Mouse (Mus musculus): ENCODE data around the gene Mlc1. TPM values are rescaled to one million over a fixed set of nuclear protein-coding genes. Genes with fewer than 3 reads are reported as not detected.

Mlc1 gene
- polyA plus RNA-seq (2012; rRNA removed) = 9.9 and 17.6 TPM in 2 replicates

DNA sequence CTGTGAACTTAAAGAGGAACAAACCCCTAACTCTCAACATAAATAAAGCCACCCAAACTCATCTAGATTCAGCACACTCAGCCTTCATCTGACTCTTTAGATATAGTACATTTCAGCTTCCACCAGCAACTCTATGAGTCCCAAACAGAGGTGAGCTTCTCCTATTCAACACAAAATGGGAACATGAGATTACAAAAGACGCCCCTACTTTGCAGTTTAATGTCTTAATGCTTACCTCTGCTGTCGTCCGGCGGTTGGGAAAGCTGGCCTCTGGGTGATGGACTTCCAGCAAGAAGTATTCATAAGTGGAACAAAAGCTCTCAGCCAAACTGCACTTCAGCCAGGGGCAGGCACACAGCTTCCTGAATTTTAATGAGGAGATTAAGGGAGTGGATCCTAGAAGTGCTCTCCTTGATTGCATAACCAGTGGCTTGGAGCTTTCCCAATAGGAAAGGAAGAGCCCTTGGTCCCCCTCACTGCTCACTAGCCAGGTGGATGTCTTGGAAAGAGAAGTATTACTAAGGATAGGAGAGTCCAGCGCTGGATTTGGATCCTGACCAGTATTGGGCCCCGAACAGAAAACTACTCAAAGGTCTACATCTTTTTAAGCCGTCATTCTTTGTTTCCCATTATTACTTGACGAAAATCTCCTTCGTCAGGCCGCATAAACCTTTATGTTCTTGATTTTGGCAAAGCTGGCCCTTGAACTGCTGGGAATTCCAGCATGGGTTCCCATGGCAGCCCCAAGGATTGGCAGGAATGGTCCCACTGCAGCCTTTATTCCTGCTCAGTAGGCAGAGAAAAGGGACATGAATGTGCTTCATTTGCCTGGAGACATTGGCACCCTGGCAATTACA lies at the start of gene Mlc1:
TSS of gene Mlc1 (minus strand) at position 727 of the 857 bp plus-strand sequence.

DNA sequence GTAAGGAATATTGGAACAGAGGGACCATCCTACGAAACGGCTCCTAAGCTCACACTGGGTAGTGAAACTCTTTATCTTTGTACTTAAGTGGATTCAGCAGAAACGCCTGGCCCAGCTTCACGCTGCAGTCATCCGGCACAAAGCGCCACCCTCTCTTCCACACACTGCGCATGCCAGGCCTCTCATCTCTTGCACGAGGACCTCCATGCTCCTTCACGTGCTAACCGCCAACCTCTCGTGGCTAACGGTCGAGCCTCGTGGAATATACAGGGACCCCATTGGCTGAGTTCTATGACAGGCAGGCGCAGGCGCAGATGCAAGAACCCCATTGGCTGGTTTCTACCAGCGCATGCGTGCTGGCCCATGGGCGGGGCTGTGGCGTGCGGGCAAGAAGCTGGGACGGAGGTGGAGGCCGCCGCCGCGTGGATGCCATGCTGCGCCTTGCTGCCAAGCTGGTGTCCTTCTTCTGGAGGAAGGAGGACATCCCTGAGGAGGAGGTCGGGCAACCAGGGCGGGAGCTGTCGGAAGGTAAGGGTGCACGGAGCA lies 3.8 kb upstream of the Mlc1 start, which contains the start of gene Mov10l1:
TSS of gene Mov10l1 (plus strand) at position 376 of the 546 bp plus-strand sequence.

DNA sequence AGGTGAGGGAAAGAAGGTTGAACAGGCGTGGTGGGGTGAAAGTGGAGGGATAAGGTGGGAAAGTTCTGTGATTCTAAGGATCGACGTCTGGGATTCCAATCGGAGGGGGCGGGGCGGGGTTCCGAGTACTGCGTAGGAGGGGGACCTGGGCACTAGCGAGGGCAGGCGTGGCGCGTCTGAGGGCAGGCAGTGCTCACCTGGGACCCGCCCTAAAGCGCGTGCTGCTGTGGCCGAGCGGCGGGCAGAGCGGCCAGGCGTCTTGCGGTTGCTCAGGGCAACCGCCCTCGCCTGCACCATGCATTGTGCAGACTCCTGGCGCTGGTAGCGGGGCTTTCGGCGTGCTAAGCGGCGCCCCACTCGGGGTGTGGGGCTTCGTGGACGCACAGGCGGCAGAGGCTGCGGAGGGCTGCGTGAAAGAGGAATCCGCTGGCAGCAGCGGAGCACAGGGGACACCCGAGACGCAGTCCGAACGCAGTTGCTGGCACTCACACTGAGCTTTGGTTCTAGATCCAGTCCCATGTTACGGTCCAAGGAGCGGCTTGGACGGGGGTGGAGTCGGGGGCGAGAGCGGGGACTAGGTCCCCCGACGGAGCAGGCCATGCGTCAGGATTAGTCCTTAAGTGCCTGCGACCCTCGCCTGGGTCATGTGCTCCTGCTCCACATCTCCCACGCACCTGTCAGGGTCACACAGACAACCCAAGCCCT lies 24.3 kb downstream of the Mlc1 start, which contains the start of gene Ttll8:
TSS of gene Ttll8 (minus strand) at position 51 of the 705 bp plus-strand sequence.

Other genes starting within 250 kb of the Mlc1 start
- 32.7 and 34.6 TPM in 2 replicates for gene Brd1, start 244.8 kb downstream of the Mlc1 start, polyA plus RNA-seq (2012; rRNA removed)
- gene Zbed4, start 227.3 kb downstream of the Mlc1 start, polyA plus RNA-seq (2012; rRNA removed) = 17.2 and 20.0 TPM in 2 replicates
- gene Alg12, start 159.7 kb downstream of the Mlc1 start, polyA plus RNA-seq (2012; rRNA removed) = 12.4 and 14.8 TPM in 2 replicates
- gene Creld2, start 159.4 kb downstream of the Mlc1 start, polyA plus RNA-seq (2012; rRNA removed) = 51.8 and 62.9 TPM in 2 replicates
- gene Pim3, start 116.8 kb downstream of the Mlc1 start, polyA plus RNA-seq (2012; rRNA removed) = 15.7 and 18.5 TPM in 2 replicates
- gene Ttll8, start 24.6 kb downstream of the Mlc1 start, polyA plus RNA-seq (2012; rRNA removed) = 0.29 and 0.53 TPM in 2 replicates
- not detected in 2 replicates for gene Mov10l1, start 3.9 kb upstream of the Mlc1 start, polyA plus RNA-seq (2012; rRNA removed)
- 12.5 and 14.4 TPM in 2 replicates for gene Panx2, start 80.7 kb upstream of the Mlc1 start, polyA plus RNA-seq (2012; rRNA removed)
- 41.0 and 43.0 TPM in 2 replicates for gene Trabd, start 96.1 kb upstream of the Mlc1 start, polyA plus RNA-seq (2012; rRNA removed)
- 38.6 and 40.2 TPM in 2 replicates for gene Selenoo, start 110.1 kb upstream of the Mlc1 start, polyA plus RNA-seq (2012; rRNA removed)
- gene Tubgcp6, start 144.1 kb upstream of the Mlc1 start, polyA plus RNA-seq (2012; rRNA removed) = 39.6 and 40.3 TPM in 2 replicates
- 43.2 and 45.5 TPM in 2 replicates for gene Hdac10, start 149.7 kb upstream of the Mlc1 start, polyA plus RNA-seq (2012; rRNA removed)
- gene Mapk12, start 161.7 kb upstream of the Mlc1 start, polyA plus RNA-seq (2012; rRNA removed) = 15.5 TPM in 2 replicates
- gene Mapk11, start 170.6 kb upstream of the Mlc1 start, polyA plus RNA-seq (2012; rRNA removed) = 63.8 and 66.3 TPM in 2 replicates
- gene Plxnb2, start 201.8 kb upstream of the Mlc1 start, polyA plus RNA-seq (2012; rRNA removed) = 177 and 193 TPM in 2 replicates
- 137 and 147 TPM in 2 replicates for gene Dennd6b, start 217.5 kb upstream of the Mlc1 start, polyA plus RNA-seq (2012; rRNA removed)
- 132 and 154 TPM in 2 replicates for gene Ppp6r2, start 232.5 kb upstream of the Mlc1 start, polyA plus RNA-seq (2012; rRNA removed)